ENCODE assay signal across 13 mouse cellular contexts in genomic region chr3:41124000-41124294, GRCm38 (mm10). TPM values are rescaled to one million over a fixed set of nuclear protein-coding genes. Genes with fewer than 3 reads are reported as not detected.
DNase-seq lines count a peak whose midpoint lies in the region; ATAC-seq lines count a peak whose summit lies in the region.
"Had no signal": no experiment of that assay in that cellular context is flagged by ENCODE, and none has a peak within 500 bp of the region (broad histone marks: within the 10 kb centered on the region; RNA-seq: fewer than 3 reads in every experiment).

No protein-coding gene starts in this region.

- DNase-seq in embryo, embryonic 9.5 days (ENCODE audit: extremely low spot score): peak; percentile 8
- no peak for DNase-seq in embryo, embryonic 10.5 days (ENCODE audit: low spot score)
- DNase-seq in midbrain, embryonic 11.5 days (ENCODE audit: low spot score, missing footprints): peak; percentile 85
- no peak for DNase-seq in urinary bladder, postnatal 10 days (ENCODE audit: low spot score)
- no peak for DNase-seq in MN1 (ENCODE audit: low spot score)
- DNase-seq: adrenal gland, adult 2 months; gastrocnemius, postnatal 14 days; kidney, adult 9 months; thymus, postnatal 36 days had no signal

- H3K36me3 ChIP-seq in embryonic facial prominence, embryonic 12.5 days: no peaks in the 10 kb centered on the region
- no peaks in the 10 kb centered on the region for H3K36me3 ChIP-seq in hindbrain, embryonic 12.5 days
- no peaks in the 10 kb centered on the region for H3K36me3 ChIP-seq in midbrain, embryonic 11.5 days (ENCODE audit: control insufficient read depth, insufficient read depth, low read length)
- H3K36me3 ChIP-seq: liver, embryonic 15.5 days had no signal

- H3K27me3 ChIP-seq in embryonic facial prominence, embryonic 12.5 days: no peaks in the 10 kb centered on the region
- peaks cover 2% of the 10 kb centered on the region; the same call in 1 of the 2 replicates for H3K27me3 ChIP-seq in hindbrain, embryonic 12.5 days
- H3K27me3 ChIP-seq in midbrain, embryonic 11.5 days (ENCODE audit: control insufficient read depth, insufficient read depth, low read length): no peaks in the 10 kb centered on the region

- no peaks in the 10 kb centered on the region for H3K9me3 ChIP-seq in embryonic facial prominence, embryonic 12.5 days
- H3K9me3 ChIP-seq in hindbrain, embryonic 12.5 days (replicated peaks): no peaks in the 10 kb centered on the region
- H3K9me3 ChIP-seq in midbrain, embryonic 11.5 days (ENCODE audit: control insufficient read depth, low read length): no peaks in the 10 kb centered on the region
- H3K9me3 ChIP-seq: liver, embryonic 15.5 days had no signal

- peak overlapping the region; percentile 8; the same call in 1 of the 2 replicates for H3K4me2 ChIP-seq in embryonic facial prominence, embryonic 12.5 days (replicated peaks)
- peak overlapping the region; percentile 33 for H3K4me2 ChIP-seq in hindbrain, embryonic 12.5 days (replicated peaks)
- H3K4me2 ChIP-seq in midbrain, embryonic 11.5 days: peak overlapping the region; percentile 29; the same call in 1 of the 2 replicates
- H3K4me2 ChIP-seq: liver, embryonic 15.5 days had no signal

- H3K27ac ChIP-seq in embryonic facial prominence, embryonic 12.5 days: no peak overlapping the region
- no peak overlapping the region for H3K27ac ChIP-seq in hindbrain, embryonic 12.5 days
- no peak overlapping the region for H3K27ac ChIP-seq in midbrain, embryonic 11.5 days (ENCODE audit: low read depth, low read length)
- H3K27ac ChIP-seq: liver, embryonic 15.5 days had no signal

- no peak overlapping the region for H3K4me3 ChIP-seq in embryonic facial prominence, embryonic 12.5 days
- no peak overlapping the region for H3K4me3 ChIP-seq in hindbrain, embryonic 12.5 days
- no peak overlapping the region for H3K4me3 ChIP-seq in midbrain, embryonic 11.5 days (ENCODE audit: low read depth, low read length)
- H3K4me3 ChIP-seq: liver, embryonic 15.5 days had no signal

- no peaks in the 10 kb centered on the region for H3K4me1 ChIP-seq in embryonic facial prominence, embryonic 12.5 days
- H3K4me1 ChIP-seq in hindbrain, embryonic 12.5 days: peaks cover 7% of the 10 kb centered on the region
- peaks cover 2% of the 10 kb centered on the region for H3K4me1 ChIP-seq in midbrain, embryonic 11.5 days (ENCODE audit: control insufficient read depth, insufficient read depth, low read length)
- H3K4me1 ChIP-seq: liver, embryonic 15.5 days had no signal

- H3K9ac ChIP-seq in embryonic facial prominence, embryonic 12.5 days: no peak overlapping the region
- H3K9ac ChIP-seq in hindbrain, embryonic 12.5 days: no peak overlapping the region
- no peak overlapping the region for H3K9ac ChIP-seq in midbrain, embryonic 11.5 days (ENCODE audit: low read length)
- H3K9ac ChIP-seq: liver, embryonic 15.5 days had no signal

- ATAC-seq in embryonic facial prominence, embryonic 12.5 days (ENCODE audit: insufficient number of reproducible peaks, insufficient read depth, low FRiP score, low TSS enrichment): no peak
- no peak for ATAC-seq in hindbrain, embryonic 12.5 days (ENCODE audit: low FRiP score)
- peak; percentile 27 for ATAC-seq in midbrain, embryonic 11.5 days (ENCODE audit: low FRiP score)
- ATAC-seq in cerebellum, adult (ENCODE audit: insufficient number of reproducible peaks, low FRiP score, low TSS enrichment): no peak

- whole genome bisulfite sequencing in embryonic facial prominence, embryonic 12.5 days: 16% methylated on average over 12 of the region's 12 CpGs
- 30% methylated on average over 12 of the region's 12 CpGs for WGBS in hindbrain, embryonic 12.5 days
- WGBS in midbrain, embryonic 11.5 days: 15% methylated on average over 12 of the region's 12 CpGs

RNA-seq across cellular contexts. Expression of gene Pgrmc2, which starts 41.1 kb away (rescaled TPM):
- 50.3 and 50.8 TPM in 2 replicates for polyA plus RNA-seq in embryonic facial prominence, embryonic 12.5 days (2016; fragmentation: Nextera tagmentation; extraction: Ambion mirVana)
- 43.7 and 46.1 TPM in 2 replicates for polyA plus RNA-seq in hindbrain, embryonic 12.5 days (2016; fragmentation: Nextera tagmentation; extraction: Ambion mirVana)
- polyA plus RNA-seq in midbrain, embryonic 11.5 days (2014; fragmentation: Nextera tagmentation; extraction: Ambion mirVana): 27.6 and 27.7 TPM in 2 replicates

Comparison
In these comparisons a context has a peak if more than half of its experiments do, and no peak if none do; other contexts are left out.
1. DNase-seq: peak in embryo, embryonic 9.5 days (single experiment) and midbrain, embryonic 11.5 days (single experiment); none in embryo, embryonic 10.5 days (single experiment), urinary bladder, postnatal 10 days (single experiment) and MN1 (single experiment).
2. Peak in every context shown above with its lines, with median percentiles within 50 percentile points of each other: H3K4me2 ChIP-seq.